Mouse (Mus musculus): ENCODE measurements at regions not wholly inside any gene's neighbourhood (a gene's known extent, or its start where the extent isn't known, plus 50 kb on each side); places are given as distances from the start of the nearest gene placed in this dataset.

- no peak for DNase-seq (ENCODE audit: low read depth, low spot score)
Observed at GRCm38 (mm10) chr7:119384670-119385241, 74.3 kb downstream of the Gp2 start.

- DNase-seq (ENCODE audit: low read depth, low spot score): peak; percentile 26
Observed at GRCm38 (mm10) chr7:119379935-119380334, 79.2 kb downstream of the Gp2 start.

GRCm38 (mm10) chr7:119364268-119364596 lies 94.9 kb downstream of the Gp2 start:
- no peak for DNase-seq (ENCODE audit: low read depth, low spot score)

GRCm38 (mm10) chr7:119363552-119364267 lies 95.4 kb downstream of the Gp2 start:
- DNase-seq (ENCODE audit: low read depth, low spot score): no peak

GRCm38 (mm10) chr7:119357338-119357737 lies 101.7 kb downstream of the Gp2 start:
- no peak for DNase-seq (ENCODE audit: low read depth, low spot score)

GRCm38 (mm10) chr7:119356251-119356650 lies 102.8 kb downstream of the Gp2 start:
- peak; percentile 61 for DNase-seq (ENCODE audit: low read depth, low spot score)

GRCm38 (mm10) chr7:119352571-119352970 lies 106.5 kb downstream of the Gp2 start:
- DNase-seq (ENCODE audit: low read depth, low spot score): no peak

- no peak for DNase-seq (ENCODE audit: low read depth, low spot score)
Observed at GRCm38 (mm10) chr7:119350641-119351040, 108.4 kb downstream of the Gp2 start.

- no peak for DNase-seq (ENCODE audit: low read depth, low spot score)
Observed at GRCm38 (mm10) chr7:119343380-119343779, 115.7 kb downstream of the Gp2 start.

- no peak for DNase-seq (ENCODE audit: low read depth, low spot score)
Observed at GRCm38 (mm10) chr7:119333102-119333501, 126.0 kb downstream of the Gp2 start.

GRCm38 (mm10) chr7:119330460-119331109 lies 128.5 kb downstream of the Gp2 start:
- DNase-seq (ENCODE audit: low read depth, low spot score): peak; percentile 37

GRCm38 (mm10) chr7:119296307-119296706 lies 111.9 kb upstream of the Gpr139 start:
- DNase-seq (ENCODE audit: low read depth, low spot score): no peak

- DNase-seq (ENCODE audit: low read depth, low spot score): no peak
Observed at GRCm38 (mm10) chr7:119291442-119291841, 107.0 kb upstream of the Gpr139 start.

GRCm38 (mm10) chr7:119285290-119285689 lies 100.9 kb upstream of the Gpr139 start:
- no peak for DNase-seq (ENCODE audit: low read depth, low spot score)

- no peak for DNase-seq (ENCODE audit: low read depth, low spot score)
Observed at GRCm38 (mm10) chr7:119279896-119280661, 95.7 kb upstream of the Gpr139 start.

GRCm38 (mm10) chr7:119272621-119273020 lies 88.2 kb upstream of the Gpr139 start:
- no peak for DNase-seq (ENCODE audit: low read depth, low spot score)

GRCm38 (mm10) chr7:119271427-119271826 lies 87.0 kb upstream of the Gpr139 start:
- DNase-seq (ENCODE audit: low read depth, low spot score): no peak

- no peak for DNase-seq (ENCODE audit: low read depth, low spot score)
Observed at GRCm38 (mm10) chr7:119270826-119271420, 86.5 kb upstream of the Gpr139 start.

GRCm38 (mm10) chr7:119258222-119258621 lies 73.8 kb upstream of the Gpr139 start:
- no peak for DNase-seq (ENCODE audit: low read depth, low spot score)

- no peak for DNase-seq (ENCODE audit: low read depth, low spot score)
Observed at GRCm38 (mm10) chr7:119256916-119257315, 72.5 kb upstream of the Gpr139 start.

- no peak for DNase-seq (ENCODE audit: low read depth, low spot score)
Observed at GRCm38 (mm10) chr7:119252742-119253141, 68.3 kb upstream of the Gpr139 start.

- no peak for DNase-seq (ENCODE audit: low read depth, low spot score)
Observed at GRCm38 (mm10) chr7:119251679-119252078, 67.3 kb upstream of the Gpr139 start.
